Mouse (Mus musculus) naive thymus-derived CD4-positive, alpha-beta T cell, adult 2 months (primary cell): ENCODE measurements around the gene Fanci.

Source experiments
- DNase-seq: peaks from one replicate; pipeline ENCODE4 v3.0.0-alpha.2; 2011; ENCODE audit warnings: low read depth

The Fanci gene

DNA sequence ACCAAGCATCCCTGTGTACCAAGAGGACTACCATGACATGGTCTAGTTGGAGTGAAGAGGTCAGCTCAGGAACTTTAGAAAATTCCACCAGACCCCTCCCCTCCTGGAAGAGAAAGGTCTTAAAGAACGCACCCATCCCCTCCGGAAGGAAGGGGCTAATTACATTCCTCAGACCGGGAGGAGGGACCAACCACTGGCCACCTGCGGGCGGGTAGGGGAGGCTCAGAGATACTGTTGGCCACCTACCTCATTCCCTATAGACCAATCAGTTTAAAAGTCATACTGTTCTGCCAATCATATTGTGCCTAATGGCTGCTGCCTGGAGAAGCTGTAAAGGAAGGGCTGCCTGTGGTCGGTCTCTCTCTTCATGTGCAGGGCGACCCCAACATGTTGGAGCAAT, 3.7 kb upstream of the Fanci start:
- DNase-seq = no peak

DNA sequence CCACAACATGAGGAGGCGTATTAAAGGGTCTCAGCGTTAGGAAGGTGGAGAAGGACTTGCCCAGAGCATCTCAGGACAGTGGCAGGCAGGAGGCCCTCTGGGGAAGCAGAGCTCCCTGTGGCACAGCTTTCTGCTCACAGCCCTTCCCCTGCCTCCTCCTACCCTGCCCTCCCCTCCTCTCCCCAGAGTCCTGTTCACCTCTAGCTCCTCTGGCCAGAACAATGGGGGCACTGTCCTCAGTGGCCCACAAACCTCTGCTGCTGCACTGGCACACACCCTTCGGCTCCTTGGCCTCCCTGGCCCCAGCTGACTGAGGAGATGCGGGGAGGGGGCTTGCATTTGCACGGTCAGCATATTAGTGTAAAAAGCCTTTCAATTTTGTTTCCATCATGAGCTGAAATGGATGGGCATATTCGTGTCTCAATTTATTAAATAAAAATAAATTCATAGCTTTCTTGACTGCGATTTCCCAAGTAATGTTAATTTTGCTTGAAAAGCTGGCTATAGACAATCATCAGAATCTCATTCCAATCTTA, 3.0 kb upstream of the Fanci start:
- DNase-seq = no peak

DNA sequence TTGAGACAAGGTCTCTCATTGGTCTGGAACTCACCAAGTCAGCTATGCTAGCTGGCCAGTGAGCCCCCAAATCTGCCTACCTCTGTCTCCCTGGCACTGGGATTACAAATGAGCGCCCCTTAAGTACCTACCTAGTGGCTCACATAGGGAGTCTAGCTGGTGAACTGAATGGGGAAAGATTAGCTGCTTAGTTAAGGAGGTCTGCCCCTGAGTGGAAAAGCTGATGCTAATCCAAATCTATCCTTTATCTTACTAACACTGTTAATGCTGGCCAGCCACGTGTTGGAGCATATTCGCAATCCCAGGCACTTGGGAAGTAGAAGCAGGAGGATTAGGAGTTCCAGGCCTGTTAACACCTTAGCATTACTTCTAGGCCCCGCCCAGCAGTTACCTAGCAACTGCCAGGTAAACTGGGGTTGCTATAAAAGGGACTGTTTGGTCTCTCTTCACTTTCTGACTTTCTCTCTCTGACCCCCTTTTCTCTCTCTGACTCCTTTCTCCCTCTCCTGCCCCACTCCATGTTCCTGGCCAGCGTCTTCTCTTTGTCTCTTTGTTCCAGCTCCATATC, 1.5 kb upstream of the Fanci start:
- no peak for DNase-seq

DNA sequence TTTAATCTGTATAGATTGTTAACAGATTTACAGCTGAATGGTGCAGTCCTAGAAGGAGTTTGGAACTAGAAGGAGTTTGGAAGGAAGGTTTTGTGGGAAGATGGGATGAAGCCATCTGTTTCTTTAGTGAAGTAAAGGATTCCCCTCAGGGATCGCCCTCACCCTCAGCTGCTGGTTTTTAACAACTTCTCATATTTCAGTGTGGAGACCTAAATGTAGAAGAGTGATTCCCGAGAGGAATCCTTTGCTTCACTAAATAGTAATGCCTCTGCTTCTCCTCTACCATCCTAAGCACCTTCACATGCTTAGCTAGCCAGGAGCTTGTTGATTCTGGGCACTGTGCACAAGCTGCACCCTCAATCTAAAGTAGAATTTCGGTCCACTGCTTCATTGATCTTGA, 258 bp upstream of the Fanci start:
- DNase-seq = no peak

DNA sequence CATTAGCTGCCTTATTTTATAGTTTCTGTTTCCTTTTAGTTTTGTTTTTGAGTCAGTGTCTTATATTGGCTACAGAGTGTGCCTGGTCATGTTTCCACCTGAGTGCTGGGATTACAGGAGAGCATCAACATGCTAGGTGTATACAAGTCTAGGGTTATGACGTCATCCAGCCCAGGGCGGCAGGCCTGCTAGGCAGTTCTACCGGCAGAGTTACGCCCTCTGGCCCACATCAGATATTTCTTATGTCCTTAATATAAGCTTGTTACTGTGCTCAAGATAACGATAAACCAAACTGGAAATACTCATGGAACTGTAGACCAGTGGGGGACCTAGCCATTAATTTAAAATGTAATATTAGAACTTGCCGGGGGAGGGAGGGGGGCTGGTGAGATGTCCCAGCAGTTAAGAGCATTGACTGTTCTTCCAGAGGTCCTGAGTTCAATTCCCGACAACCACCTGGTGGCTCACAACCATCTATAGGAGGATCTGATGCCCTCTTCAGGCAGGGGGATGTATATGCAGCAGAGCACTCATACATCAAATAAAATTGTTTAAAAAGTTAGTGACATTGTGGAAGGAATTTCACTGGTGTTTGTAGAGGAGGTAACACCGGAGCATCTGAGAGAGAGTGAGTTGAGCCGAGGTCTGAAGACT, 1.3 kb downstream of the Fanci start:
- peak; percentile 82 for DNase-seq

DNA sequence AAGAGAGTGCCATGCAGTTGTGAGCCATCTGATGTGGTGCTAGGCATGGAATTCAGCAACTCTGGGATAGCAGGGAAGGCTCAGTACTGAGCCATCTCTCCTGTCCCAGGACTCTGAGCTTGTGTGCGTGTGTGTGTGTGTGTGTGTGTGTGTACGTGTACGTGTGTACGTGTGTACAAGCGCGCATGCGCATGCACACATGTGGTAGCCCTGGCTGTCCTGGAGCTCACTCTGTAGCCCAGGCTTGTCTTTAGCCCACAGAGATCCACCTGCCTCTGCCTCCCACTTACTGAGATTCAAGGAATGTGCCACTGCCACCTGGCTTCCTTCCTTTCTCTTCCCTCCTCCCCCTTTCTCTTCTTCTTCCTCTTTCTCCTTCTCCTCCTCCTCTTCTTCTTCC, 2.2 kb downstream of the Fanci start:
- no peak for DNase-seq

DNA sequence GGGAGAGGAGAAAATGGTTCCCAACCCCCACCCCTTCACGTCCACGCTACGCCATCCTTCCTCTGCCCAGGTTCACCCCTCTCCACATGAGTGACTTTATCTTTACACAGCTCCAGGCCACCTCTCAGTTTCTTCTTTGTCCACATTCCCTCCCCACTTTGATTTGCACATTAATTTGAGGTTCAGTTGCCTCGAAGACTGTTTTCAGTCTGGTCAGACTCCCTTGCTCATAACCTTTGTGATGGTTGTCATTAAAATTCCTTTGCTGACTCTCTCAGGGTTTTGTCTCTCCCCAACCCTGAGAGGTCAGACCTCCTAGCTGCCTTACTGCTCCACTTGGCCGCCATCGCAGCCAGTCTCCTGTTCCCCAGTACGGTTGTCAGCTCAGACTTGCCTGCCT, 2.9 kb downstream of the Fanci start:
- no peak for DNase-seq

DNA sequence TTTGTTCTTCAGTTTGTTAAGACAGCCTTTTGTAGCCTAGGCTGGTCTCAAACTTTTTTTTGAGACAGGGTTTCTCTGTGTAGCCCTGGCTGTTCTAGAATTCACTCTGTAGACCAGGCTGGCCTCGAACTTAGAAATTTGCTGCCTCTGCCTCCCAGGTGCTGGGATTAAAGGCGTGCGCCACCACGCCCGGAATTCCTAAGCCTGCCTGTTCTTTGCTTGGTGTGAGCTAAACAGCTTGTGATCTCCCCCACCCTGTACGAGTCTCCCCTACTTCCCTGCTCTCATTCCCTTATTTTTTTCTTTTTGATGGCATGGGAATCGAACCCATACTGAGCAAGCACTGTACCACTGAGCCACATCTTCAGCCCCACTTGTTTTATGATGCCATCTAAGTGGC, 3.5 kb downstream of the Fanci start:
- no peak for DNase-seq

DNA sequence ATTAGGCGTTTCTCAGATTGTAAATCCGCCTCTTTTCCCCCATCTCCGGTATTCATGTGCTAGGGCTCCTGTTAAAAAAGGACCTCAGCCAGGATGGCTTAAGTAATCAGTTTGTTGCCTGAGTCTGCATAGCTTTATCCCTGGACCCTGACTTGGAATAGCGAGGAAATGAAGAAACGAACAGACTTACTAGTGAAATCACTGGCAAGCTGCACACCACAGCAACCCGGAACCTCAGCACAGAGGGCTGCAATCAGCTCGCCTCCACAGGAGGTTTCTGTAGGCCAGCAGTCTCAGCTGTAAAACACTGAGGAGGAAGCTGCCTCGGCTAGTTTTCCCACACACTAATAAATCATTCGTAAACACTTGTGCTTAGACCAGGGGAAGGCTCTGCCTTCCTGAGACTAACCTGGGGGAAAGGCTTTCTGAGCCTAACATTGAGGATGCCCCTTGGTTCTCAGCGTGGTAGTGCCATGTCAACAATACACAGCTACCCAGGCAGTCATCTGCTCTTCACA, 5.8 kb downstream of the Fanci start:
- DNase-seq = no peak

DNA sequence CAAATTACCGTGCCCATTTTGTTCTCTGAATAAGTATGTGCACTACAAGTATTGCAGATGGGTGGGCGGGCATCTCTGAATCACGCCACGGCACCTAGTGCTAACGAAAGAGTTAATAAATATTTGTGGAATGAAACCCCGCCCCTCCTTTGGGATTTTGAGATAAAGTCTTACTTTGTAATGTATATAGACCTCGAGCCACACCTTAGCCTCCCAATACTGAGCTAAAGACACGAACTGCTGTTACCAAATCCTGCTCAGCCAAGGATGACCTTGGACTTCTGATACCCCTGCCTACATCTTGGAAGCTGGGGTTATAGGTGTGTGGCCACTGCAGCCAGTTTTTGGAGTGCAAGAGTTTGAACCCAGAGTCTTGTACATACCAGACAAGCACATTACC, 6.7 kb downstream of the Fanci start:
- no peak for DNase-seq

DNA sequence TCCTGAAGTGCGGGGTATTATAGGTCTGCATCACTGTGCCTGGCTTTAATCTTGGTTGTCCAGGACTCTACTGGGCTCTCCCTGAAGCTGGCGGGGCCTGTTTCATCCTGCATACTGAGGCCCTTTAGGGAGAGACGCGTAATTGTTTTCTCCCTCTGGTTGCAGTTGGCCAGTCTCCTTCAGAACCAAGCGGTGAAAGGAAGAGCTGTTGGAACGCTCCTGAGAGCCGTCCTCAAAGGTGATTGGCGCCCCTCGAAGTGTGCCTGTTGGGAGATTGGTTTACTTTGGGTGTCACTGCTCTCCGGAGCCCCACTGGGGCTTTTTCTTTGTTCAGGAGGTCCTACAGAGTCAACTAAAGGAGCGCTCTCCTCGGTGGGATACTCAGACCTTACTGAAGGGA, 7.2 kb downstream of the Fanci start:
- DNase-seq = no peak

DNA sequence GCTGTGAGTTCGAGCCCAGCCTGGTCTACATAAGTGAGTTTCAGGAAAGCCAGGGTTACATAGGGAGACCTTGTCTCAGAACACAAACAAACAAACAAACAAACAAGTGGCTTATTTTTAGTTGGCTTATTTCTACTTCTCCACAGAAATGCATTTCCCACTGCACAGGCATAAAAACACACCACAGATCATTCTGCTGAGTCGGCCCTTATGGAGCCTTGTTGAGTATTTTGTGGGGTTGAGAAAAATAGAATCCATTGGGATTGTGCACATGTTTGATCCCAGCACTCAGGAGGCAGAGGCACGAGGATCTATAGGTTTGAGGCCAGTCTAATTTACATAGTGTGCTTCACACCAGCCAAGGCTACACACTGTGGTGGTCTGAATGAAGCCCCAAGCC, 8.6 kb downstream of the Fanci start:
- DNase-seq = no peak

DNA sequence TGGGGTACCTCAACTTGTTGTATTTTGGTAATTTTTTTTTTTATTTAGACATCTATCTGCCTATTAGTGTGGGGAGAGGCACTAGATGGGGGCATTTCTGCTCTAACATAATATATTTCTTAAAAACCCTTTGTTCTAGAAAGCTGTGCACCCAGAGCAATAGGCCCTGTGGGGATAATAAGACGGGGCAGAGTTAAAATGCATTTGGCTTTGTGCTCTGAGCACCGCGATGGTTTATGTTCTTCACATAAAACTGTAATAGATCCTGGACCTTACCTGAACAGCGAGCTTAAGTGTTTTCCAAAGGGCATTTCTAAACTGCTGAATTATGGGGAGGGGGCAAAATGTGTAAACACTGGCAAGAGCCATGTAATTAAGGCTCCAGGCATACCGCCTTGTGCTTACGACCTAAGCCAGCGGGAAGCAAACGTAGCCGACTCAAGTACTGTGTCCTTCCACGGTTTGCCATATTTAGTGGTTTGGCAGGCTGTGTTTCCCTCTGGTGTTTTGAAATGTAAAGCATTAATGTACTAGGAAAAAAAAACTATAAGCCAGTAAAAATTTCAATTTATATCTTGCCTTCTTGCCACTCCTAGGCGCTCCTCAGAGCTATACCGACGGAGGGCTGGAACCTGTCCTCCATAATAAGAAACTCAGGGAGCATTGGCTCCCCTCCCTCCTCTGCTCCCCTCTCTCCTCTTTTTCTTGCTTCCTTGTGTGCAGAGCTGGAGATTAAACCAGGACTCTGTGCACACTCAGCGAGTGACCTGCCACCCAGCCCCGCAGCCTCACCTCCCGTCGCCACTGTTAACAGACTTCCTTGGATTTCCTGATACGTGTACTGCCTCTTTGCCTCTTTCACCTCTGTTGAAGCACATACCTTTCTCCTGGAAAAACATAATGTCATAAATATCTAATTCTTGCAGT, 23.0 kb downstream of the Fanci start:
- DNase-seq = no peak

DNA sequence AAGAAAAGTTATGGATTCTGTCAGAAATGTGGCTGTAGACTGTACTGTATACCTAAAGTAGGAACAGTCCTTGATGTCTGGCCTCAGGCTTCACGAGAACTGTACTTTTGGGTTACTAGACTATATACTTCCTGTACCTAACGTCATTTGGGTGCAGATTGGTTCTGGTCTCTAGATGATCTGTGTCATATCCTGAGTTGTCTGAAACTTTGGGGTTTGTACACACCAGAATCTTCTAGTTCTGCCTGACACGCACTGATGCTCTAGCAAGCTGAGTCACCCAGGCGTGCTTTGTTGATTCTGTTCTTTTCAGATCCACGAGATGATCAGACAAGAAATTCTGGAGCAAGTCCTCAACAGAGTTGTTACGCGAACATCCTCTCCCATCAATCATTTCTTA, 28.2 kb downstream of the Fanci start:
- DNase-seq = peak; percentile 82

DNA sequence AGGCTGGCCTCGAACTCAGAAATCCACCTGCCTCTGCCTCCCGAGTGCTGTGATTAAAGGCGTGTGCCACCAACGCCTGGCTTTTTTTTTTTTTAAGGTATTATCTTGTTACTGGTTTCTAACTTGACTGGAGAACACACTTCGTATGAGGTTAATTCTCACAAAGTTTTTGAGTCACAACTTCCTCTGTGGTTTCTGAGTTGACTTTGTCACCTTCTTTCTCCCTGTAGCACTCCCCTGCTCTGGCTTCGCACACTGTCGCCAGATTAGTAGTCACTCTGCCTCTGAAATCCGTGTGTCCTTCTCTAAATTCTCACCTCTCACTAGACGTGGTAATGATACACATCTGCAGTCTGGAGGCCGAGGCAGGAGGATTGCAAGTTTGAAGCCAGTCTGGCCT, 31.1 kb downstream of the Fanci start:
- DNase-seq = peak; percentile 65

DNA sequence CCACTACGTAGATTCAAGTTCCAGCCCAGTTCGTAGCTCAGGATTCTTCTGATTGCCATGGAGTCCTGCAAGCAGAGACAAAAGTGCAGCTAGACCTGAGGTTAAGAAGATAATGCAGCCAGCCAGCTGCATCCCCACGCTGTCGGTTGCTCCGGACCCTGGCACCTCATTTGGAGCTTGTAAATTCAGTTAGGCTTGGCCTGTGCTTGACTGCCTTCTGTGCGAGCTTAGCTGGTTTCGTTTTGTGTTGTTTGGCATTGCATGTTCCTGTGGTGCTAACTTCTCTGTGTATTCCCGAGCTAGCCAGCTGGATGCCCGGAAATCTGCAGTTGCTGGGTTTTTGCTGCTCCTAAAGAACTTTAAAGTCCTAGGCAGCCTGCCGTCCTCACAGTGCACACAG, 34.1 kb downstream of the Fanci start:
- no peak for DNase-seq

DNA sequence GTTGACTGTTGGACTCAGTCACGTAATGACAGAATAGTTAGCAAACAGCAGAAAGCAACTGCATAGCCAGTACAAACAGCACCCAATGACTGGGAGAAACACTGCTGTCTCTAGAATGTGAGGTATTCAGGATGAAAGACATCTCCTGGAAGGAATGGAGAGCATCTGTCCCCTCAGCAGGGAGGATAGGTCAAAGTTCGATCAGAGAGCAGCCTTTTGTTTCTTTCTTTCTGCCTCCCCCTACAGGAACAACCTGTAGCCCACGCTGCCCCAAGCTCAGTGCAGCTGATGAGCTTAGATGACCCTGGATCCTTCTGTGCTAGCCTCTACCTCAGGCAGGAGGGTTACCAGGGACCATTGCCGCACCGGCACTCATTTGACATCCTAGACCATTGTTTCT, 36.5 kb downstream of the Fanci start:
- no peak for DNase-seq

DNA sequence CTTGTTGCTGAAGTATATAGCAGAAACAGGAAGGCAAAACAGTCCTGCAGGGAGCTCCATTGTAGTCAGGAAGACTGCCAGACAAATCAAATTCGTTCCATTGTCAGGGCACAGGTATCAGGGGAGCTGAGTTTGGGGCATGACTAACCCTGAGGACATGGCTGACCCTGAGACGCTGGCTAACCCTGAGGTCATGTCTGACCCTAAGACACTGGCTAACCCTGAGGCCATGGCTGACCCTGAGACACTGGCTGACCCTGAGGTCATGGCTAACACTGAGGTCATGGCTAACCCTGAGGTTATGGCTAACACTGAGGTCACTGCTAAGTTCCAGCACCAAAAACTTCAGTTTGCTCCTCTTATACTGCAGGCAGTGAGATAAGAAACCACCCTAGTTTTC, 48.3 kb downstream of the Fanci start:
- no peak for DNase-seq

DNA sequence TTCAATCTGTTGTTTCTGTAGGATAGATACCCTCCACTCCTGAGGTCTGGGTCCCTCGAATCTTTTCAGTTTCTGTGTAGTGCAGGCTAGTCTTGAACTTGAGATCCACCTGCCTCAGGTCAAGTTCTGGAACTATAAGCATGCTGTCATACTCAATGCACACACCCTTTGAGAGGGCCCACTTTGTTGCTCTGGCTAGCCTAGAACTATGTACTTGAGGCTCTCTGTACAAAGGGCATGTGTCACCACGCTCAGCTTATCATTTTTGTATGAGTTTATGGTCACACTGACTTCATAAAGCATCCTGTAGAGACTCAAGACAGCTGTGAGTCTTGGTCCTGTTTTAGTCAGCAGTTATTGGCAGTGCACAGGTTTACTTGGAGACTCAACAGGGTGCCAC, 55.3 kb downstream of the Fanci start:
- DNase-seq = no peak

DNA sequence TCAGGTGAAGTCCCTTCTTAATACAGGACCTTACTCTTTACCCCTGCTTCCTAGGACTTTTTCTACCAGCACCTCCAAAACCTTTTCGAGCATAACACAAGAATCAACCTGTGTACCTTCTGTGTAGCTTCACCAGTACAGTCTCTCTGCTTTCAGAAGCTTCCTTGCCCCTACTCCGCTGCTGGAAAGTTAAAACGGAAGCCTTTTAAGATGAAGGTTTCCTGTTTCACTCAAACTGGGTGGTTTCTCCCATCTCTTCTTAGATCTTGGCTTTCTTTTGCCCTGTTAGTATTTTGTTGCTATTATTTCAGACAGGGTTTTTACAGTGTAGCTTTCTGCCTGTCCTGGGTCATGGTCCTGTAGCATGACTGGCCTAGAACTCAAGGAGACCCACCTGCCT, 55.8 kb downstream of the Fanci start:
- peak; percentile 57 for DNase-seq

DNA sequence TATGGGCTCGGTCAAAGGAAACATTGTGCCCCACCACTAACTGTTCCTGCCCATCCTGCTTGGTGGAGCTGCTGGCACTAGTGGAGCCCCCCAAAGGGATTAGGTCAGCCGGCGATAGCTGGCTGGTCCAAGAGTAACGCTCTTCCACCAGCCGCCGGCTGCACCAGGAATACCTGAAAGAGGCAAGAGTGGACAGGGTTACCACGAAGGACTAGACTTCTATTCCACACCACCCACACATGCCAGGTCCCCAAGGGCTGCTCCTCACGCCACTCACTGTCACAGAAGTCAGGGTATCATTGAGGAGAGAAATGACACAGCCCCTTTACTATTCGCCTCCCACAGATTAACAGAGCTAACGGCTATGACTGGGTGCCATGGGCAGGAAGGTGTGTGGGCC, 70.0 kb downstream of the Fanci start:
- DNase-seq = no peak

DNA sequence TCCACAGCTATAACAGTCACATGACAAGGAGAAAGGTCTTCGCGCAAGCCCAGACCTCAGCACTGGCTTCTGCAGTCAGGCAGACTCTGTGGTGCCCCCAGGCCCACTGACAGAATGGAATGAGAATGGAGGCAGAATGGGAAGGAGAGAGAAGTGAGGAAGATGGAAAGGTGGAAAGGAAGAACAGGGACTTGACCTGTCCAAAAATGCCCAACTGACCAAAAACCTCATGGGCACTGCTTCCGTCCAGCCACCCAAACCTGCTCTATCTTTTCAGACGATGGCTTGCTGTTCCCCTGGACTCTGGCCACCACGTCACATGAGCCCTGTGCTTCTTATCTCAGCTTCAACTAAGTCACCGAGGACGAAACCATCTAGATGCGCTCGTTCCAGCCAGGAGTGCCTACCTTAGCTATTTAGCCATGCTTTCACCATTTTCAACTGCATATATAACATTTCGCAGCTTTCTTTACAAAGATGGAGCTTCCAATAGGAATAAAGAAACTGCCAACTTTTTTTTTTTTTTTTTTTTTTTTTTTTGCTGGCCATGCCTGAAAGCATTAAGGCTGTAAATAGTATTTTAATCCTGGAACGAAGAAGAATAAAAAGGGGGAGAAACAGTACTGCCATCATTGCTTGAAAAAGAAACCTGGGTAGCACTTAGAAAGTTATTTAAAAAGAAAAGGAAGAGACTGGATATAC, 71.8 kb downstream of the Fanci start:
- no peak for DNase-seq
